Mouse (Mus musculus) MEL (cell line): ENCODE results near the gene 2010005H15Rik. TPM values are rescaled to one million over a fixed set of nuclear protein-coding genes. Genes with fewer than 3 reads are reported as not detected.
"Not testable (repeated sequence)": the region's sequence is repeated elsewhere in the genome, so short reads cannot be mapped to it uniquely, and the experiment has no call there.

ENCODE experiments used
- DNase-seq: peaks from one replicate; pipeline ENCODE4 v3.0.0; 2011; ENCODE audit warnings: low read depth, low spot score
- H3K27ac ChIP-seq: 2 replicates; pipeline ENCODE4 v1.5.1; 2012; ENCODE audit warnings: low read depth, mild to moderate bottlenecking, control low read depth, low read length, moderate library complexity; ENCODE audit not compliant: control insufficient read depth
- H3K27me3 ChIP-seq, 2 experiments: fragments of 150-350 bp in 1 of 2; sonication (generic) in 1 of 2; 2 replicates each; pipeline ENCODE4 v1.6.1; 2012; ENCODE audit warnings: low read length in 2 of 2, mild to moderate bottlenecking in 2 of 2, improper control_type of control experiment in 1 of 2, moderate library complexity in 1 of 2; ENCODE audit not compliant: insufficient read depth in 2 of 2, control insufficient read depth in 1 of 2
- H3K36me3 ChIP-seq, 2 experiments: 2 replicates each; pipeline ENCODE4 v1.6.1; 2012 to 2014; ENCODE audit warnings: low read length in 2 of 2, improper control_type of control experiment in 1 of 2, inconsistent platforms in 1 of 2, mild to moderate bottlenecking in 1 of 2; ENCODE audit not compliant: insufficient read depth in 2 of 2, control insufficient read depth in 1 of 2
- H3K4me1 ChIP-seq, 2 experiments: fragments of 150-350 bp in 1 of 2; sonication (generic) in 1 of 2; 2 replicates each; pipeline ENCODE4 v1.6.1; 2012; ENCODE audit warnings: low read length in 2 of 2, improper control_type of control experiment in 1 of 2, mild to moderate bottlenecking in 1 of 2; ENCODE audit not compliant: insufficient read depth in 2 of 2, control insufficient read depth in 1 of 2
- H3K4me3 ChIP-seq, 2 experiments: fragments of 150-350 bp in 1 of 2; sonication (generic) in 1 of 2; 2 replicates each; pipeline ENCODE4 v1.5.1; 2012; ENCODE audit warnings: low read depth in 2 of 2, low read length in 2 of 2, mild to moderate bottlenecking in 2 of 2, moderate library complexity in 2 of 2, control low read depth in 1 of 2, improper control_type of control experiment in 1 of 2; ENCODE audit not compliant: control insufficient read depth in 1 of 2, insufficient read depth in 1 of 2
- H3K79me2 ChIP-seq: 2 replicates; pipeline ENCODE4 v1.6.1; 2012; ENCODE audit warnings: mild to moderate bottlenecking, low read length, moderate library complexity; ENCODE audit not compliant: control insufficient read depth, poor library complexity, insufficient read depth
- H3K9ac ChIP-seq: 2 replicates; pipeline ENCODE4 v1.6.1; 2012; ENCODE audit warnings: low read depth, mild to moderate bottlenecking, control low read depth, low read length, moderate library complexity; ENCODE audit not compliant: control insufficient read depth, poor library complexity, severe bottlenecking
- H3K9me3 ChIP-seq: fragments of 150-350 bp; sonication (generic); replicated peaks from 2 replicates; pipeline ENCODE4 v1.6.1; 2012; ENCODE audit warnings: mild to moderate bottlenecking, low read length, improper control_type of control experiment, moderate library complexity; ENCODE audit not compliant: insufficient read depth
- CHD1 ChIP-seq: IDR thresholded peaks from 2 replicates; pipeline ENCODE4 v1.6.1; 2012; ENCODE audit warnings: low read depth, mild to moderate bottlenecking, inconsistent platforms, low read length, improper control_type of control experiment
- CHD2 ChIP-seq: IDR thresholded peaks from 2 replicates; pipeline ENCODE4 v1.6.1; 2011; ENCODE audit warnings: low read length, improper control_type of control experiment
- ETS1 ChIP-seq: IDR thresholded peaks from 2 replicates; pipeline ENCODE4 v1.6.1; 2012; ENCODE audit warnings: low read depth, mild to moderate bottlenecking, inconsistent platforms, low read length, improper control_type of control experiment, moderate library complexity
- GABPA ChIP-seq: IDR thresholded peaks from 2 replicates; pipeline ENCODE4 v1.6.1; 2012; ENCODE audit warnings: low read depth, mild to moderate bottlenecking, inconsistent platforms, low read length, improper control_type of control experiment, moderate library complexity
- HCFC1 ChIP-seq: IDR thresholded peaks from 2 replicates; pipeline ENCODE4 v1.6.1; 2012; ENCODE audit warnings: low read depth, mild to moderate bottlenecking, inconsistent platforms, low read length, improper control_type of control experiment, moderate library complexity
- KAT2A ChIP-seq: conservative IDR thresholded peaks from 2 replicates; pipeline ENCODE4 v1.6.1; 2012; ENCODE audit warnings: low read depth, low read length, improper control_type of control experiment, inconsistent platforms
- MAX ChIP-seq: IDR thresholded peaks from 2 replicates; pipeline ENCODE4 v1.6.1; 2011; ENCODE audit warnings: low read length, improper control_type of control experiment
- MEF2A ChIP-seq: IDR thresholded peaks from 2 replicates; pipeline ENCODE4 v1.6.1; 2014; ENCODE audit warnings: low read depth, mild to moderate bottlenecking, inconsistent platforms, low read length, improper control_type of control experiment; ENCODE audit not compliant: poor library complexity, insufficient replicate concordance, severe bottlenecking; ENCODE audit errors: extremely low read depth
- MYB ChIP-seq: IDR thresholded peaks from 2 replicates; pipeline ENCODE4 v1.6.1; 2011; ENCODE audit warnings: mild to moderate bottlenecking, low read depth, low read length, improper control_type of control experiment
- MYC ChIP-seq: IDR thresholded peaks from 2 replicates; pipeline ENCODE4 v1.6.1; 2011; ENCODE audit warnings: low read depth, mild to moderate bottlenecking, low read length, improper control_type of control experiment, moderate library complexity
- NELFE ChIP-seq: IDR thresholded peaks from 2 replicates; pipeline ENCODE4 v1.6.1; 2011; ENCODE audit warnings: low read depth, low read length, improper control_type of control experiment
- NRF1 ChIP-seq: IDR thresholded peaks from 2 replicates; pipeline ENCODE4 v1.6.1; 2014; ENCODE audit warnings: low read depth, mild to moderate bottlenecking, inconsistent platforms, low read length, improper control_type of control experiment, moderate library complexity; ENCODE audit not compliant: poor library complexity, insufficient read depth, severe bottlenecking
- POLR2A ChIP-seq, 2 experiments: IDR thresholded peaks; 2 replicates each; pipeline ENCODE4 v1.6.1; 2011 to 2012; ENCODE audit warnings: low read length in 2 of 2, mild to moderate bottlenecking in 2 of 2, control low read depth in 1 of 2, improper control_type of control experiment in 1 of 2, low read depth in 1 of 2, moderate library complexity in 1 of 2; ENCODE audit not compliant: control insufficient read depth in 1 of 2, insufficient read depth in 1 of 2, poor library complexity in 1 of 2
- POLR2AphosphoS5 ChIP-seq: IDR thresholded peaks from 2 replicates; pipeline ENCODE4 v1.6.1; 2012; ENCODE audit warnings: low read depth, borderline replicate concordance, mild to moderate bottlenecking, inconsistent platforms, low read length, moderate library complexity, mixed read lengths
- RAD21 ChIP-seq: IDR thresholded peaks from 2 replicates; pipeline ENCODE4 v1.6.1; 2011; ENCODE audit warnings: mild to moderate bottlenecking, low read depth, low read length, improper control_type of control experiment
- SIN3A ChIP-seq: IDR thresholded peaks from 2 replicates; pipeline ENCODE4 v1.6.1; 2012; ENCODE audit warnings: low read length, improper control_type of control experiment, inconsistent platforms
- TBP ChIP-seq: IDR thresholded peaks from 2 replicates; pipeline ENCODE4 v1.8.0; 2011; ENCODE audit warnings: low read depth, low read length, improper control_type of control experiment
- USF1 ChIP-seq: IDR thresholded peaks from 2 replicates; pipeline ENCODE4 v1.6.1; 2014; ENCODE audit warnings: low read depth, mild to moderate bottlenecking, inconsistent platforms, low read length, improper control_type of control experiment, moderate library complexity
- ZMIZ1 ChIP-seq: IDR thresholded peaks from 2 replicates; pipeline ENCODE4 v1.6.1; 2012; ENCODE audit warnings: low read depth, mild to moderate bottlenecking, inconsistent platforms, low read length, improper control_type of control experiment, moderate library complexity
- ZNF384 ChIP-seq: IDR thresholded peaks from 2 replicates; pipeline ENCODE4 v1.6.1; 2012; ENCODE audit warnings: low read depth, mild to moderate bottlenecking, inconsistent platforms, low read length, improper control_type of control experiment
- polyA plus RNA-seq, 2 experiments: library from polyadenylated mRNA; stranded (reverse) in 1 of 2; unstranded in 1 of 2; fragments of >175 nt in 1 of 2; fragments of >200 nt in 1 of 2; gene quantifications; 2 replicates each; pipeline versions ENCODE4 v1.2.1 to v1.2.4; 2012; ENCODE audit warnings: low replicate concordance in 2 of 2, low read depth in 1 of 2; ENCODE audit not compliant: insufficient read length in 2 of 2, insufficient read depth in 1 of 2, missing spikeins in 1 of 2
- total RNA-seq: library from RNA; depleted of rRNA; stranded (reverse); fragments of 300-350 nt; gene quantifications from 2 replicates; pipeline ENCODE4 v1.2.3, GENCODE M21; 2012; rRNA removed

2010005H15Rik gene
- 0.29 and 0.46 TPM in 2 replicates for total RNA-seq
- under 1 TPM in 1 of 2 experiments, not detected in 1; 0.11 TPM for polyA plus RNA-seq

- not testable (repeated sequence) for H3K36me3 ChIP-seq, H3K9ac ChIP-seq, H3K9me3 ChIP-seq, DNase-seq, H3K4me1 ChIP-seq, H3K27me3 ChIP-seq, H3K79me2 ChIP-seq, H3K27ac ChIP-seq
- H3K4me3 ChIP-seq, result peak within 1 kb of the TSS; percentile 43 to 52
Measured at GRCm38 (mm10) chr16:36221168-36221567, at the start of gene 2010005H15Rik. Gene 2010005H15Rik (plus strand): TSS chr16:36221468.

DNA sequence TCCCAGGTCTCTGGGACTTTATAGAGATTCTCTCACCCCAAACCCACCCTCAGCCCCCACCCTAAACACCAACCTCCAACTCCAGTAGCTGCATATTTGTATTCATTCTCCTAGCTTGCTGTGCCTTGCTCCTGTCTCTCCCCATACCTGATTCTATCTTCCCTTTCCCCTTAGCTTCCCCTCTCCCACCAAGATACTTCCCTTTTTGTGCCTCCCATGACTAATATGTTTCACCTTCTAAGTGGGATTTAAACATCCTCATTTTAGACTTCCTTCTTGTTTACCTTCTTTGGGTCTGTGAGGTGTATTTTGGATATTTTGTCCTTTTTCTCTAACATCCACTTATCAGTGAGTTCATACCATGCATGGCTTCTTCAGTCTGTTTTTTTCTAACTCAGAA, 45.2 kb upstream of the 2010005H15Rik start:
- no peaks in the 10 kb centered on the region for H3K27me3 ChIP-seq
- DNase-seq, result peak; percentile 14
- no peak overlapping the region for H3K4me3 ChIP-seq
- H3K9me3 ChIP-seq, result no peaks in the 10 kb centered on the region
- H3K79me2 ChIP-seq, result no peaks in the 10 kb centered on the region
- TF ChIP-seq SIN3A, result no peak
- TF ChIP-seq MEF2A, result no peak
- TF ChIP-seq ETS1, result no peak
- no peak for TF ChIP-seq POLR2A (IDR thresholded peaks at IDR 0.05; ENCODE audit: control insufficient read depth in 1 of 2, insufficient read depth in 1 of 2, low read depth in 1 of 2, low read length in 2 of 2, poor library complexity in 1 of 2)
- no peak for TF ChIP-seq CHD2
- TF ChIP-seq RAD21, result no peak
- TF ChIP-seq POLR2AphosphoS5, result no peak
- no peak for TF ChIP-seq NRF1
- no peak for TF ChIP-seq CHD1
- no peak for TF ChIP-seq MAX
- no peak for TF ChIP-seq ZMIZ1
- TF ChIP-seq MYB, result no peak
- no peak for TF ChIP-seq USF1
- no peak for TF ChIP-seq TBP
- TF ChIP-seq KAT2A, result no peak
- TF ChIP-seq GABPA, result no peak
- TF ChIP-seq HCFC1, result no peak
- TF ChIP-seq MYC, result no peak
- TF ChIP-seq ZNF384, result no peak
- TF ChIP-seq NELFE, result no peak
- no peak overlapping the region for H3K9ac ChIP-seq
- H3K27ac ChIP-seq, result no peak overlapping the region
- no peaks in the 10 kb centered on the region for H3K36me3 ChIP-seq
- no peaks in the 10 kb centered on the region for H3K4me1 ChIP-seq
